23 mouse cellular contexts compared by ENCODE assay signal in genomic region chr11:80673013-80673412, GRCm38 (mm10).
"Had no signal": no experiment of that assay in that cellular context is flagged by ENCODE, and none has a peak within 500 bp of the region (broad histone marks: within the 10 kb centered on the region; RNA-seq: fewer than 3 reads in every experiment).

No protein-coding gene starts in this region.

- ATAC-seq: hindbrain, embryonic 16.5 days; inflammation-experienced regulatory T-cells, adult 6 months; intestine, postnatal 0 days; liver, embryonic 12.5 days had no signal

- DNase-seq: gastrocnemius, postnatal 10 days; gastrocnemius, postnatal 25 days; heart, adult 18-20 months; heart, postnatal 10 days; heart, postnatal 4 days; kidney, adult 18-20 months; kidney, adult 8-10 months; kidney, postnatal 10 days; kidney, postnatal 25 days; kidney, postnatal 4 days had no signal

- H3K27ac ChIP-seq: heart, embryonic 10.5 days; hindbrain, embryonic 10.5 days; hindbrain, embryonic 12.5 days; hindbrain, embryonic 14.5 days; layer of hippocampus, adult 2 months; limb, embryonic 13.5 days; limb, embryonic 15.5 days; liver, embryonic 12.5 days; liver, embryonic 14.5 days had no signal

- H3K4me1 ChIP-seq: heart, embryonic 10.5 days; heart, embryonic 12.5 days; hindbrain, embryonic 10.5 days; hindbrain, embryonic 12.5 days; limb, embryonic 13.5 days; limb, embryonic 15.5 days; liver, embryonic 12.5 days had no signal

- H3K9me3 ChIP-seq: heart, embryonic 10.5 days; heart, embryonic 12.5 days; hindbrain, embryonic 10.5 days; hindbrain, embryonic 12.5 days; limb, embryonic 13.5 days; limb, embryonic 15.5 days; liver, embryonic 12.5 days had no signal

- H3K27me3 ChIP-seq: heart, embryonic 12.5 days; hindbrain, embryonic 12.5 days; limb, embryonic 13.5 days; limb, embryonic 15.5 days; liver, embryonic 12.5 days had no signal

- H3K4me2 ChIP-seq: heart, embryonic 12.5 days; hindbrain, embryonic 12.5 days; hindbrain, embryonic 14.5 days; limb, embryonic 13.5 days; limb, embryonic 15.5 days; liver, embryonic 12.5 days had no signal

- H3K9ac ChIP-seq: heart, embryonic 12.5 days; hindbrain, embryonic 12.5 days; hindbrain, embryonic 14.5 days; limb, embryonic 13.5 days; limb, embryonic 15.5 days; liver, embryonic 12.5 days; liver, embryonic 14.5 days had no signal

- H3K36me3 ChIP-seq: heart, embryonic 10.5 days; heart, embryonic 12.5 days; hindbrain, embryonic 10.5 days; hindbrain, embryonic 12.5 days; limb, embryonic 13.5 days; limb, embryonic 15.5 days; liver, embryonic 12.5 days had no signal

- H3K4me3 ChIP-seq: heart, embryonic 10.5 days; heart, embryonic 12.5 days; hindbrain, embryonic 10.5 days; hindbrain, embryonic 12.5 days; layer of hippocampus, adult 2 months; limb, embryonic 13.5 days; limb, embryonic 15.5 days; liver, embryonic 12.5 days had no signal
